Comparison of ENCODE assay signal across 16 mouse cellular contexts in the genomic region with DNA sequence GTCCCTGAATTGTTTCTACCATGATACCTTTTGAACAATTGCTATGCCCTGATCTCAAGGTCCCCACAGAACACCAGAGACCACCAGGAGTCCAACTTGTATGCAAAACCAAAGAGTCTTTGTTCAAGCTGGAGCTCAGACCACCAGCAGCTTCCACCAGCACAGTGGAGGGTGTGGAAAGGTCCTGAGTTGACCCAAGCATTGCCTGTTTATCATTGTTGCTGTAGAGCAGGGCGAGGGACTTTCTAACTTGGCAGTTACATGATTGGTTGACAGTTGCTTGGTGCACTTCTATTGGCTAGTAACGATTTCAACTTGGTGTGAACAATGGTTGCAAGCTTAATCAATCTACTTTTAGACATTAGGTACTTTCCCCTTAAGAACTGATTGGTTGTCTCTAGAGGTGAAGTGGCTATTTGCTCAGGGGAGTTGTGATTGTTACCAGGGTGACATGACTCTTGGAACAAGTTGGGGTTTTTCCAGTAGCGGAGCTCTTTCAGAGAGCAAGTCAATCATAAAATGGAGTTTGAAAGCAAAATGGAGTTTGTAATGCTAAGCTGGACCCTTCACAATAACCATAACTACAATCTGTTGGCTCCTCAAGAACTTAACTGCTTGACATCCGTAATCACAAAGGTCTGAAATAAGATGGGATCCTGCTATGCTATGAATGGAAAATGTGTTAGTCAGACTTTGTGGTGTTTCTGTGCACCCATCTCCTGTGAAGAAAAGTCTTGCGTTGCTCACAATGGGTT.
"Had no signal": no experiment of that assay in that cellular context is flagged by ENCODE, and none has a peak within 500 bp of the region (broad histone marks: within the 10 kb centered on the region; RNA-seq: fewer than 3 reads in every experiment).

No protein-coding gene starts in this region.

- ATAC-seq: liver, postnatal 0 days; lung, postnatal 0 days; midbrain, embryonic 13.5 days; midbrain, embryonic 15.5 days had no signal

- H3K4me1 ChIP-seq: lung, embryonic 15.5 days; megakaryocyte, embryonic 14.5 days; stomach, embryonic 15.5 days had no signal

- H3K4me3 ChIP-seq: lung, embryonic 15.5 days; megakaryocyte, embryonic 14.5 days; midbrain, embryonic 13.5 days; midbrain, embryonic 15.5 days; neural tube, embryonic 12.5 days; stomach, embryonic 15.5 days had no signal

- H3K36me3 ChIP-seq: lung, embryonic 15.5 days; midbrain, embryonic 13.5 days; midbrain, embryonic 15.5 days; neural tube, embryonic 12.5 days; stomach, embryonic 15.5 days had no signal

- H3K9me3 ChIP-seq: lung, embryonic 15.5 days; midbrain, embryonic 13.5 days; midbrain, embryonic 15.5 days; neural tube, embryonic 12.5 days; stomach, embryonic 15.5 days had no signal

- DNase-seq: liver, postnatal 0 days; lung, adult 2 months; right cerebral cortex, postnatal 14 days; thymus, adult 2 months; thymus, postnatal 25 days; thymus, postnatal 4 days had no signal

- H3K4me2 ChIP-seq: lung, embryonic 15.5 days; midbrain, embryonic 11.5 days; midbrain, embryonic 13.5 days; midbrain, embryonic 15.5 days; neural tube, embryonic 12.5 days; stomach, embryonic 15.5 days had no signal

- H3K27ac ChIP-seq: lung, embryonic 15.5 days; macrophage; midbrain, embryonic 13.5 days; midbrain, embryonic 15.5 days; neural tube, embryonic 12.5 days; stomach, embryonic 15.5 days; stomach, postnatal 0 days had no signal

- H3K27me3 ChIP-seq: lung, embryonic 15.5 days; megakaryocyte, embryonic 14.5 days; midbrain, embryonic 13.5 days; midbrain, embryonic 15.5 days; neural tube, embryonic 12.5 days; stomach, embryonic 15.5 days had no signal

- H3K9ac ChIP-seq: liver, postnatal 0 days; lung, embryonic 15.5 days; midbrain, embryonic 13.5 days; midbrain, embryonic 15.5 days; neural tube, embryonic 12.5 days; stomach, embryonic 15.5 days had no signal
